Mouse (Mus musculus) brown adipose tissue, adult 24 weeks (tissue): ENCODE measurements at regions not wholly inside any gene's neighbourhood (a gene's known extent, or its start where the extent isn't known, plus 50 kb on each side); places are given as distances from the start of the nearest gene placed in this dataset.
"Not testable (repeated sequence)": the region's sequence is repeated elsewhere in the genome, so short reads cannot be mapped to it uniquely, and the experiment has no call there.

Experiments
- H3K27ac ChIP-seq: fragments of 200-500 bp; replicated peaks from 2 replicates; pipeline ENCODE4 v1.5.1; 2012; ENCODE audit warnings: low read depth, mild to moderate bottlenecking, low read length
- H3K4me1 ChIP-seq: fragments of 200-500 bp; 2 replicates; pipeline ENCODE4 v1.6.1; 2012; ENCODE audit warnings: low read length, mixed read lengths; ENCODE audit not compliant: control insufficient read depth, insufficient read depth, insufficient read length
- H3K4me3 ChIP-seq: fragments of 200-500 bp; 2 replicates; pipeline ENCODE4 v1.5.1; 2012; ENCODE audit warnings: low read depth, mild to moderate bottlenecking, low read length, moderate library complexity; ENCODE audit not compliant: insufficient read depth

- no peak overlapping the region for H3K4me3 ChIP-seq
- no peak overlapping the region for H3K27ac ChIP-seq
- no peaks in the 10 kb centered on the region for H3K4me1 ChIP-seq
These were observed 97.9 kb upstream of the Pfn2 start for GRCm38 (mm10) chr3:57945765-57946164.

DNA sequence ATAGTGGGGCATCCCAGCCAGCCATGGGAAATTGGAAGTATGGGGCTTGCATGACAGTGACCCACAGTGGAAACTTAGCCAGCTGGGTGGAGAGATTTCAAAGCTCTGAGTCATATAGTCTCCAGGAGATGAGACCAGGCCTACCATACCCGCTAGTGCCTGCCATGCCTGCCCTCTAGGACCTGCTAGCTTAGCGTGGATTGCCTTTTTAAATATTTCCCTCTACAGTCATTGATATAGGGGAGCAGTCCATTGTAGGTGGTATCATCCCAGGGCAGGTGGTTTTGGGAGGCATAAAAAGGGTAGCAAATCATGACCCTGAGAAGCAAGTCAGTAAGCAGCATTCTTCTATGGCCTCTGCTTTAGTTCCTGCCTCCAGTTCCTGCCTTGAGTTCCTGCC, 99.5 kb upstream of the Pfn2 start:
- Histone ChIP-seq H3K4me3 (no peak overlapping the region), H3K27ac (no peak overlapping the region), H3K4me1 (no peaks in the 10 kb centered on the region)

GRCm38 (mm10) chr3:57948720-57949119, 100.8 kb upstream of the Pfn2 start:
- no peak overlapping the region for H3K27ac ChIP-seq
- H3K4me1 ChIP-seq = no peaks in the 10 kb centered on the region

GRCm38 (mm10) chr3:57950431-57951331, 102.8 kb upstream of the Pfn2 start:
- Histone ChIP-seq H3K4me1 (no peaks in the 10 kb centered on the region), H3K27ac (no peak overlapping the region), H3K4me3 (no peak overlapping the region)

More at GRCm38 (mm10) chr3:57948720-57949119, 100.8 kb upstream of the Pfn2 start:
- H3K4me3 ChIP-seq = no peak overlapping the region

DNA sequence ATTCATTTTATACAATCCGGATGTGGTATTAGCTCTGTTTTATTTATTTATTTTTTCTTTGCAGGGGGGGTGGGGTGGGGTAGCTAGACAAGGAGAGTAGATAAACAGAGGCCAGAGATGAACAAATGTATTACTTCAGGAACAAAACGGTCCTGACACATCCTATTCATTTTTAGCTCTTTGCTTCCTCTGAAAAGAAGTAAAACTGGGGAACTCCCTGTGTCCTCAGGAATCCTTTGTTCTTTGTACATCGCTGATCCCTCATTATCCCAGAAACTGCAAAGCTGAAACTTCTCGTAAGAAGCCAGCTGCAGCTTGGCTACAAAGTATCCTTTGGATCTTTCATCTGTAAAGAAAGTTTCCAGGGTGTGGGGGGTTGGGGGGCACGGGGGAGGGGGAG, 103.6 kb upstream of the Pfn2 start:
- H3K4me3 ChIP-seq = no peak overlapping the region
- no peaks in the 10 kb centered on the region for H3K4me1 ChIP-seq
- H3K27ac ChIP-seq = no peak overlapping the region

- H3K27ac ChIP-seq = no peak overlapping the region
- H3K4me1 ChIP-seq = no peaks in the 10 kb centered on the region
- no peak overlapping the region for H3K4me3 ChIP-seq
These were observed 109.5 kb upstream of the Pfn2 start for GRCm38 (mm10) chr3:57957352-57957751.

DNA sequence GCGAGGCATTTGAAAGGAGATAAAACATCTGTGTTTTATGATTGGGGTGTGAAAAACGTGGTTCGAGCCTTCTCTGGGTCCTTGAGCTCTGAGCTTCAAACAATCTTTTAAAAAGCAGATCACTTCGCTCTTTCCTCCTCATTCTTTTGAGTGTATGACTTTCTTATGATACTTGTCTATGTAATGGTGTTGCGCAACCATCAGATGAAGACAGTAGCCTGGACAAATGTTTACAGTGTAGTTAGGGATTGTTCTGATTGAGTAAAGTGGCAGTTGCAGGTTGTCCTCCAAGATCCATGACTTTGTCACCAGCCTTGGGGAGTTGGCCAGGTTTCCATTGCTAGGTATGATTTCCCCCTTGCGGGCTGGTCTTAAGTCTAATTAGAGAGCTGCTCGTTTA, 116.1 kb upstream of the Pfn2 start:
- no peak overlapping the region for H3K4me3 ChIP-seq
- no peaks in the 10 kb centered on the region for H3K4me1 ChIP-seq

GRCm38 (mm10) chr3:57970614-57971013, 122.7 kb upstream of the Pfn2 start:
- not testable (repeated sequence) for H3K4me3 ChIP-seq, H3K27ac ChIP-seq, H3K4me1 ChIP-seq

More for the DNA sequence above, 116.1 kb upstream of the Pfn2 start:
- H3K27ac ChIP-seq = no peak overlapping the region

DNA sequence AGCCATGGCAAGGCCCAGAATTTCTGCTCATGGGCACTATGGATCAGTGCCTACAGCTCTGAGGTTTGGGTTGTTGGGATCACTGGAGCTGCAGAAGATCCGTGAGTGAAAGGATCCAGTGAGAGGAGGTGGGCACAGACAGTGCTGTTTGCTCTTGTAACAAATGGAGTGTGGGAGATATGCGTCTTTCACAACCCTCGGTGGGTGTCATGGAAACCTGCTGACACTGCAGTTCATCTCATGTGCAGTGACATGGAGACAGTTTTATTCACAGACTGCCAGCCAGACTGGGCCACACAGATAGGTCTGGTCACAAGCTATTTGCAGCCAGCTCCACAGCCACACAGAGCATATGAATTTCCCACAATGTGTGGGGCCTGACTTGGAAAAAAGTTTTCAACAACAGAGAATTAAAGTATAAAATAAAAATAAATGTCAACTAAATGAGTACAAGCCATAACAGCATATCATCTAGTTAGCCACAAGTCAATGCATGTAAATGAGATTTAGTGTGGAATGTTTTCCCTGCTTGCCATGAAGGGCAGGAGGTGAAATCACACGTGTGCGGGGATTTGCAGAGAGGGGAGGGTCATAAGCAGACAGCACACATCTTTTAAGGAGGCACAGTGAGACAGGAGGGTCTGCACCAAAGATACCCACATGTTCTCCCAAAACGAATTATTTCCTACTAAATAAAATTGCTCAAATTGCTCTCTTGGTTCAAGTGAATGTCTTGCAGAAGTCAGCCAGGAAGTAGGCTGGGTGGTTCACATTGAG, 124.8 kb upstream of the Pfn2 start:
- Histone ChIP-seq H3K4me3 (no peak overlapping the region), H3K27ac (no peak overlapping the region), H3K4me1 (no peaks in the 10 kb centered on the region)

- Histone ChIP-seq H3K4me1 (no peaks in the 10 kb centered on the region), H3K4me3 (no peak overlapping the region), H3K27ac (no peak overlapping the region)
These were observed 125.7 kb upstream of the Pfn2 start for GRCm38 (mm10) chr3:57973546-57973945.

- no peak overlapping the region for H3K4me3 ChIP-seq
- H3K27ac ChIP-seq = no peak overlapping the region
- no peaks in the 10 kb centered on the region for H3K4me1 ChIP-seq
These were observed 127.5 kb upstream of the Pfn2 start for GRCm38 (mm10) chr3:57975379-57975778.

DNA sequence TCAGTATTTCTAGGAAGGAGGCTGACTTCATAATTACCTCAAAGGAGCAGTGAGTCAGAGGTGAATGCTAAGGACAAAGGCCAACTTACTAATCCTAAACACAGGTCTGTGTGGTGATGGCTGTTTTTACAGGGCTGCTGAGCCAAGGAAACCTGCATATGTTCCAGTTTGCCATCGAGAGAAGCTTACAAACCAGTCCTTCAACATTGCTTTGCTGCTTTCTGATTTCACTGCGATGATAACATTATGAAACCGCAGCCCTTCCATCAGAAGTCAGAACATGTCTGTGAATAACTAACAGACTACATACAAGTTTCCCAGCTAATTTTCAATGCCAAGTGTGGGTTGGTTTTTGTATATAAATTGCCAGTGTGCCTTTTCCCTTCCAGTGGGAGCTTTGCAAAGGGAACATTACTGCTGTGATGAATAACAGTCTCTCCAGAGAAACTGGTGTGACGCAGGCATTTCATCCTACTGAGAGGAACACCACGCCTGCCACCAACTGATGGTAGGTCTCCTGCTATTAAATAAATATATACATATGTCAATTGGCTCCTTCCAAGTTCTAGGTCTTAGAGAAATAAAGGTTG, 128.9 kb upstream of the Pfn2 start:
- no peaks in the 10 kb centered on the region for H3K4me1 ChIP-seq
- no peak overlapping the region for H3K27ac ChIP-seq
- no peak overlapping the region for H3K4me3 ChIP-seq

DNA sequence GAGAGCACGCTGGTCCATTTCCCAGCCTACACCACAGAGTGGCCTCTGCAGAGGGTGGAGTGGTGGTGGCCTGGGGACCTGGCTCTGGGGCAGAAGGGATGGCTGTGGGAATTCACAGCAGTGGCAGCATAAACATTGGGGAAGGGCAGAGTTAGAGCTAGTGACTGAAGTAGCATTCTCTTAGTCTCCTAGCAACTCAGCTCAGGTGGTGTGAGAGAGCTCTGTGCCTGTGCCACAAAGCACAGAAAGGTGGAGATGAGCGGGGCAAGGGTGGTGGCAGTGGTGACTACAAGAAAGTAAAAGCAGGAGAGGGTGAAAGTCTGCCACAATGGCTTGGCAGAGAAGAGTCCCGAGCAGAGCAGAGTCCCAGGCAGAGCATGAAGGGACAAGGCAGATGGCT, 140.3 kb upstream of the Pfn2 start:
- Histone ChIP-seq H3K27ac (no peak overlapping the region), H3K4me1 (no peaks in the 10 kb centered on the region), H3K4me3 (no peak overlapping the region)

- H3K27ac ChIP-seq = no peak overlapping the region
- H3K4me1 ChIP-seq = no peaks in the 10 kb centered on the region
- no peak overlapping the region for H3K4me3 ChIP-seq
These were observed 142.9 kb upstream of the Pfn2 start for GRCm38 (mm10) chr3:57990738-57991137.
